Mouse (Mus musculus): ENCODE data around the gene Cd101.

Gene Cd101

GRCm38 (mm10) chr3:101029339-101029738 is at the start of gene Cd101:
TSS of gene Cd101 (minus strand) at chr3:101029556.
- in situ Hi-C loops (cut with MboI, MseI): no loop called here

DNA sequence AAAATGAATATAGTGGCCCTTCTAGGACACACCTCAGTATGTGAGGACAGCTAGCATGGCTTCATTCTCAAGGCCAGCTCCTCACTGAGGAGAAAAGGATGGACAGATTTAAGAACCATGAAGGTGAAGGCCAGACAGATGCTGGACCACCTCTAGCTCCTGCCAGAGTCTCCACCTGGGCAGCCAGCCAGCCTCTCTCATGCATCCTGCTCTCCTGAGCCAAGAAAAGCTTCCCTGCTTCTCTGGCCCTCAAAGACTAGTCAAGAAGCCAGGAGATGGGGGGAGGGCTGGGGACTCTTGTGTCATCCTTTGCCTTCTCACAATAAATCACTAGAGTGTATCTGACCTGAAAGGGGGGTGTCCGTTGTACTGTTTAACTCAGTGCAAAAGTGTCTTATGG is 49.0 kb upstream of the Cd101 start:
- in situ Hi-C loops (cut with MboI, MseI): no loop called here

- in situ Hi-C loops (cut with MboI, MseI): no loop called here
These were observed 48.3 kb upstream of the Cd101 start for GRCm38 (mm10) chr3:101077710-101078100.

DNA sequence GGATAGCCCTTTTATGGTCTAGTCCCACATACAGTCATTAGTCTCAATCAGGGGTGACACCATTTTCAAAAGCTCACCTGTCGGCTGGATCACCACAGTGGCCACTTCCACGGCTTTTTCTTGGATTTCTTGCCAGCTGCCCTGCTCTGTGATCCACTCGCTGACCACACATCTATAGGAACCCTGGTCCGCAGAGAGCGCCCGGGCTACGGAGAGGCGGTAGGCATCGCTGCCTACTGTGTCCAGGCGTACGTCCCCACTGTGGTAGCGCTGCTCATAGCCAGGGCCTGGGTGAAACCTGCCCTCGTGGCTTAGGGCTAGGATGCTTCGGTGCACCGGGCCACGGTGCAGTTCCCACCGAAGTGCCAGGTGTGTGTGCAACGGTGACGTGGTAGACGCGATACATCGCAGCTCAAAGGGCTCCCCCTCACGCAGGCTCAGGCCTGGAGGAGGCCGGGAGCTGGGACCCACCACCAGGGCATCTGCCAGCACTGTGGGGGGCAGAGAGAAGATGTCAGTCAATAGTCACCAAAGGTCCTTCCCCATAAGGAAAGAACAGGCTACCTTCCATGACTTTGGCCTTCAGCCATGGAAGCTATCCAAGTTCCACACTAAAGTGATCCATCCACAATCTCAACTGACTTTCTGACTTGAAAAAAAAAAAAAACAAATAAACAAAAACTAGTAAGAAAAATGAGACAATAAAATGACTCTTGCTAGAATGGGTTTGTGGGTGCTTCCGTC is 47.8 kb upstream of the Cd101 start:
- in situ Hi-C loops (cut with MboI, MseI): no loop called here

DNA sequence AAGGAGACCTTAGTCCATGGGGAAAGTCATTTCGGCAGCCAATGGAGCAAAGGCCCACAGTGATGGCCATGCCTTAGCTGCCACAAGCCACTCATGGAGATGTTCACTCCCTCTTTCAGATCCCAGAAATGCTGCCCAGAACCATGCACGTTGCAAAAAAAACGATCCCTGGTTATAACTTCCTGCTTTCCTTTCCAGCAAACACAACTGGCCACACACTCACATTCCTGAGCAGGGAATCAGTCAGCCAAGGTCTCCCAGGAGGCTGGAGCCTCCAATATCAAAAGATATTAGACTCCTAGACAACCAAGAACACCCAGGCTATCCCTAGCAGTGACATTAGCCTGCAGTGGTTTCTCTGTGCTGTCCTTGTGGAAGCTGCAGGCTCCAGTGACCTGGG is 46.5 kb upstream of the Cd101 start:
- in situ Hi-C loops (cut with MboI, MseI): no loop called here

DNA sequence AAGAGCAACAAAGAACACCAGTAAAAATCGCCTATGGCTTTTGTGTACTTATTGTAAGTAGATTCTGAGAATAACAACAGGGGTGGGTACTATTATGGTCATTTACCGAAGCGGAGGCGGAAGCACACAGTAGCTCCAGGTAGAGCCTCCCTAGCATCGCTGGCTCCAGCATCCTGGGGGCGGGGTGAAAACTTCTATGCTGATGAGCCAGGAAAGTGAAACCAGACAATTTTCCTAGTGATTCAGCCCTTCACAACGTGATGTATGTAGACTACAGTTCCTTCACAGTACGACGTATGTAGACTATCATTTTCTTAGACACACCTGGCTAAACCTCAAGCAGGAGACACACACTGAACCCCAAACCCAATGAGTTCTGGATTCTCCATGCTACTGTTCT is 44.0 kb upstream of the Cd101 start:
- in situ Hi-C loops (cut with MboI, MseI): no loop called here

GRCm38 (mm10) chr3:101072506-101073215 is 43.3 kb upstream of the Cd101 start:
- in situ Hi-C loops (cut with MboI, MseI): no loop called here

DNA sequence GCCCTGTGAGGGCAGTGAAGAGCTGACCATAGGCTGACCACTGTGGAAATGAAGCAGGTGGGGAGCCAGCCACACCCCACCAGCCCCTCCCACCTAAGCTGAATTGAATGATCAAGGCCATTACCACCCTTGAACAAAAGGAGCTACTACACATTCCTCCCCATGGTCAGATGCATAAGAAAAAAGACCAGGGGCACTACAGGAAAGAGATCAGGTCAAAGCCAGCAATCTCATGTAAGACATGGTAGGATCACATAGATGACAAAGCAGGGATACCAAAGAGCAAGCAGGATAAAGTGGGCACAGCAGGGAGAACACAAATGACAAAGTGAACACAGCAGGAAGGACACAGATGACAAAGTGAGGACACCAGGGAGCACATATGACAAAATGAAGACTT is 42.2 kb upstream of the Cd101 start:
- in situ Hi-C loops (cut with MboI, MseI): no loop called here

DNA sequence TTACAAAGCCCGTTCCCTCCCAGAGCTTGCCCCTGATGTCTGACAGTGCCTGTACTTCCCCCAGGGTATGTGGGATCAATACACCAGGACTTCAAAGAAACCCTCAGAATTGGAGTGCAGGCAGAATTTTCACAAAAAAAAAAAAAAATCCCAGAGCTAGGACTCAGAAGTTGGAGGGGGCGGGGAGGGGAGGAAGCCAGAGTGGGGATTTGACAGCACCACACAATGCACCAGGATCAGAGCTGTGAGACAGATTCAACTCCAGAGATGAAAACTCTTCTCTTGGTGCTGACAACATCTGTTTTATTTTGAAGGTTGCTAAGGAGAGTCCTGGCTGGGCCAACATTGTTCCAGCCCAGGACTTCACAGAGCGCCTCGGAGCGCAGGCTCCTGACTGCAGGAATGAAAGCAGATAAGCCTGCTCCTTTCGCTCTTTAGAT is 41.5 kb upstream of the Cd101 start:
- in situ Hi-C loops (cut with MboI, MseI): no loop called here

- in situ Hi-C loops (cut with MboI, MseI): no loop called here
These were observed 41.0 kb upstream of the Cd101 start for GRCm38 (mm10) chr3:101070230-101070795.

GRCm38 (mm10) chr3:101068701-101069100 is 39.3 kb upstream of the Cd101 start:
- in situ Hi-C loops (cut with MboI, MseI): no loop called here

GRCm38 (mm10) chr3:101066175-101066574 is 36.8 kb upstream of the Cd101 start:
- in situ Hi-C loops (cut with MboI, MseI): no loop called here

DNA sequence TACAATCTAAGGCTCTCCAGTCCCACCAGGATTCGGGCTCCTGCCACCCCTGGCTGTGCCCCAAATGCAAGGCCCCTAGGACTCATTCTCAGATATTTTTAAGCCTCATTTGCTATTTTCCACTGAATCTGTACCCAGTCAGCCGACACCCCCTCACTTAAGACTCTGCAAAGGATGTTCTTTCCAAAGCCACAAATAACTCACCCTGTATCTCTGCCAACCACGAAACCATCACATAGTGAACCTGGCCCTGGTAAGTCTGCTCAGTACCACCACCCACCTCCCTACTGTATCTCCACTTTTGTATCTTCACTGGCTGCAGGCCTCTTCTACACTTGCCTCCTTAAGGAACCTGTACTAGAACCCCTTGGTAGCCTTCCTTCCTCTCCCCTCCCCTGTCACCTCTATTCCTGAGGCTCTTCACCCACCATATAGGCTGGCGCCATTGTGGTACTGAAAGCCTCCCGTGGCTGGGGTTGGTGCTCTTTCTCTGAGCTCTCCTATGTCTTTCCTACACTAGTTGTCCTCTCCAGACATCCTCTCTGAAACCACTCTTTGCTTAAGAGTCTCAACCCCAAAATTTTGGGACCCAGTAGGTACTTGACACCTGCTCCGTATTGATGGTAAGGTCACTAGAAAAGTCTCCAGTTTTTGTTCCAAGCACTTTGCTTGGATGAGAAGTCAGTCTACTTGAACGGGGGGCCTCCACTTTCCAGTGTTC is 32.7 kb upstream of the Cd101 start:
- in situ Hi-C loops (cut with MboI, MseI): no loop called here

DNA sequence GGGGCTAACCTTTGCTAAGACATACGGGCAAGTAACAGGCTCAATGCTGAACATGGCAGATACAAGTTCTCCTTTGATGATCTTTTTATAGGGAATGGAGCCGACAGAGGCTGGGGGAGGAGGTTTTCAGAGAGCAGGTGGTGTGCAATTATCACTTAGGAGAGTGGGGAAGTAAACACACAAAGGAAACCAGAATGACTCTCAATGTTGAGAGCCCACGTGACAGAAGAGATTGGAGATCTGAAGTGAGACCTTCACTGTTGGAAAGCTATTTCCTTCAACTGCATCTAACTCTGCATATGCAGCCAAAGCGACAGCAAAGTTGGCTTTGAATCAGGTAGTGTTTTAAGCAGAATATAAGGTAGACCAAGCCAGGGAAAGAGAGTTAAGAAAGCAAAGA is 29.9 kb upstream of the Cd101 start:
- in situ Hi-C loops (cut with MboI, MseI): no loop called here

- in situ Hi-C loops (cut with MboI, MseI): no loop called here
These were observed 28.8 kb upstream of the Cd101 start for GRCm38 (mm10) chr3:101058203-101058602.

GRCm38 (mm10) chr3:101055216-101055615 is 25.9 kb upstream of the Cd101 start:
- in situ Hi-C loops (cut with MboI, MseI): no loop called here

- in situ Hi-C loops (cut with MboI, MseI): no loop called here
These were observed 22.2 kb upstream of the Cd101 start for GRCm38 (mm10) chr3:101051601-101052000.

GRCm38 (mm10) chr3:101049997-101050396 is 20.6 kb upstream of the Cd101 start:
- in situ Hi-C loops (cut with MboI, MseI): no loop called here

- in situ Hi-C loops (cut with MboI, MseI): no loop called here
These were observed 19.4 kb upstream of the Cd101 start for GRCm38 (mm10) chr3:101048781-101049180.

DNA sequence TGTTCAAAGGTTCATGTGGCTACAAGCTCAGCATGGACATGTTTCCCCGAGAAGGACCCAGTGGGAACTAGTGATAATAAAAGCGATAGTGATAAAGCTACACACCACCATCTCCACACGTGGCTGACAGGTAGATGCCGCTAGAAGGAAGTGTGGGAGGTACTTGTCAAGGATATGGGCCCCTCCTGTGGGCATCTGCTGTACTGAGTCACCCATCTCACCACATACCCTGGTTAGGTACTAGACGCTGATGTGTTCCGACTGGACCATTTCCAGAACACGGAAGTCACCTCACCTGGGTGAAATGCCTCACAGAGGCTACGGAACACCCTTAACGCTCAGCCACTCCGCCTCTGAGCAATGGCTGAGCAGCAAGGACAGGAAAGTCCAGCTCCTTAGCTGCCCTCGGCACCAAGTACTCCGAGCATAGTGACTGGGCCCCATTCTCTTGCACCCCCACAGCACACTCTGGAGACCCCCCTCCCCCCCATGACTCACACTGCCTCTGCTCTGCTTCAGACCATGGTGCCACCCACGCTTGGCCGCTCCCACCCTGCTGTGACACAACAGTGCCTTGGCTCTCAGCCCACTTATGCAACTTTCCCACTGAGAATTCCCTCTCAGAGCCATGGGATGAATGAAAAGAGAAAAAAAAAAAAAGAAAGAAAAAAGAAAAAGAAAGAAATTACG is 18.4 kb upstream of the Cd101 start:
- in situ Hi-C loops (cut with MboI, MseI): no loop called here

DNA sequence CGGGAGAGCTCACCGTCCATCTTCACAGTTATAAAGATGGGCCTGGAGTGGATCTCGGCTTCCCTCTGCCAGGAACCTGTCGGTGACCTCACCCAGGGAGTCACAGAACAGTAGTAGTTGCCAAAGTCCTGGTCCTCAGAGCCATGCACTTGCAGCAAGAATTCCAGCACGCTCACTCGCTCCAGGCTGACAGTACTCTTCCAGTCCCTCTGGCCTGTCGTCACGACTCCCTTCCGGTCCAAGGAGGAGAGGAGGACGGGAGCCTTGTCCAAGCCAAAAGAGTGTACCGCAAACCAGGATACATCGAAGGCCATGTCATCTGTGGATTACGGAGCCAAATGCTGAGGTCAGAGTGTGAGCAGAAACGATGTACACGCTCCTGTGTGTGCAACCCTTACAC is 16.1 kb upstream of the Cd101 start:
- in situ Hi-C loops (cut with MboI, MseI): no loop called here

DNA sequence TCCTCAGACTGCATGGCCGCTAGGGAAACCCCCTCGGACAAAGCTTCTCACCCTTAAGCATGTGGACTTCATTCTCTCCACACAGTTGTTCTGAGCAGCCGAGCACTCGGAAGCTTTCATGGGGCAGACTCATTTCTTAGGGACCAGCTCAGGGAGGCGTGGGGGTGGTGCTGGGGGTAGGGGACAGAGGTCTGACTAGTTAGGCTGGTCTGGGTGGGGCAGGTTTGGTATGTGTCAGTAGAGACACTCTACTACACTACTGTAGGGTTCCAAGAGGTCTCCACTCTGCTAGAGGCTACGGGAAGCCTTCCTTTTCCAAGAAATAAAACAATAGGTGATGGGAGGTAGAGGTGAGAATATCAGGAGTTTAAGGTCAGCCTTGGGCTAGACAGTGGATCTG is 15.3 kb upstream of the Cd101 start:
- in situ Hi-C loops (cut with MboI, MseI): no loop called here
